Mouse (Mus musculus): ENCODE results near the gene Gm17387.

DNA sequence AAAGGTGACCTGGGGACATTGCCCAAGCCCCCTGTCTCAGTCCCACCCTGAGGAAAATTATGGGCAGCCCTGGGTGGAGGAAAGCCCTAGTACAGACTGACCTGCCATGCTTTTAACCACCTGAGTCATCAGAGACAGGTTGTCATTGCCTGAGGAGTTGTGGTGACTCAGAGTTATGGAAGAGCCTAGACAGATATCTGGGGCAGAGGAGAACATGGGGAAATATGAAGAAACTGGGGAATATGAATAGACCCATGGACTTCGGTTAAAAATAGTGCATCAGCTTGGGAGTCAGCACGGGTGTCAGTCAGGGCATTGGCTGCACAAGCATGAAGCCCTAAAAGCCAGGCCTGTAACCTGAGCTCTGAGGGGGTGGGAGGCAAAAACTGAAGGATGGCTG lies 20.4 kb downstream of the Gm17387 start:
- TF ChIP-seq CTCF (IDR thresholded peaks at IDR 0.05; ENCODE audit: insufficient read depth, low read depth, low read length) = no peak
- no peak for TF ChIP-seq POLR2A (IDR thresholded peaks at IDR 0.05; ENCODE audit: insufficient read depth, low read depth, low read length)

Measured in olfactory bulb, adult 2 months (tissue).